Mouse (Mus musculus) MEL (cell line): ENCODE data around the gene Rac2. TPM values are rescaled to one million over a fixed set of nuclear protein-coding genes. Genes with fewer than 3 reads are reported as not detected.

ENCODE experiments used
- DNase-seq: peaks from one replicate; pipeline ENCODE4 v3.0.0; 2011; ENCODE audit warnings: low read depth, low spot score
- H3K27ac ChIP-seq: 2 replicates; pipeline ENCODE4 v1.5.1; 2012; ENCODE audit warnings: low read depth, mild to moderate bottlenecking, control low read depth, low read length, moderate library complexity; ENCODE audit not compliant: control insufficient read depth
- H3K27me3 ChIP-seq, 2 experiments: fragments of 150-350 bp in 1 of 2; sonication (generic) in 1 of 2; 2 replicates each; pipeline ENCODE4 v1.6.1; 2012; ENCODE audit warnings: low read length in 2 of 2, mild to moderate bottlenecking in 2 of 2, improper control_type of control experiment in 1 of 2, moderate library complexity in 1 of 2; ENCODE audit not compliant: insufficient read depth in 2 of 2, control insufficient read depth in 1 of 2
- H3K36me3 ChIP-seq, 2 experiments: 2 replicates each; pipeline ENCODE4 v1.6.1; 2012 to 2014; ENCODE audit warnings: low read length in 2 of 2, improper control_type of control experiment in 1 of 2, inconsistent platforms in 1 of 2, mild to moderate bottlenecking in 1 of 2; ENCODE audit not compliant: insufficient read depth in 2 of 2, control insufficient read depth in 1 of 2
- H3K4me1 ChIP-seq, 2 experiments: fragments of 150-350 bp in 1 of 2; sonication (generic) in 1 of 2; 2 replicates each; pipeline ENCODE4 v1.6.1; 2012; ENCODE audit warnings: low read length in 2 of 2, improper control_type of control experiment in 1 of 2, mild to moderate bottlenecking in 1 of 2; ENCODE audit not compliant: insufficient read depth in 2 of 2, control insufficient read depth in 1 of 2
- H3K4me3 ChIP-seq, 2 experiments: fragments of 150-350 bp in 1 of 2; sonication (generic) in 1 of 2; 2 replicates each; pipeline ENCODE4 v1.5.1; 2012; ENCODE audit warnings: low read depth in 2 of 2, low read length in 2 of 2, mild to moderate bottlenecking in 2 of 2, moderate library complexity in 2 of 2, control low read depth in 1 of 2, improper control_type of control experiment in 1 of 2; ENCODE audit not compliant: control insufficient read depth in 1 of 2, insufficient read depth in 1 of 2
- H3K79me2 ChIP-seq: 2 replicates; pipeline ENCODE4 v1.6.1; 2012; ENCODE audit warnings: mild to moderate bottlenecking, low read length, moderate library complexity; ENCODE audit not compliant: control insufficient read depth, poor library complexity, insufficient read depth
- H3K9ac ChIP-seq: 2 replicates; pipeline ENCODE4 v1.6.1; 2012; ENCODE audit warnings: low read depth, mild to moderate bottlenecking, control low read depth, low read length, moderate library complexity; ENCODE audit not compliant: control insufficient read depth, poor library complexity, severe bottlenecking
- H3K9me3 ChIP-seq: fragments of 150-350 bp; sonication (generic); replicated peaks from 2 replicates; pipeline ENCODE4 v1.6.1; 2012; ENCODE audit warnings: mild to moderate bottlenecking, low read length, improper control_type of control experiment, moderate library complexity; ENCODE audit not compliant: insufficient read depth
- CHD1 ChIP-seq: IDR thresholded peaks from 2 replicates; pipeline ENCODE4 v1.6.1; 2012; ENCODE audit warnings: low read depth, mild to moderate bottlenecking, inconsistent platforms, low read length, improper control_type of control experiment
- CHD2 ChIP-seq: IDR thresholded peaks from 2 replicates; pipeline ENCODE4 v1.6.1; 2011; ENCODE audit warnings: low read length, improper control_type of control experiment
- CTCF ChIP-seq, 3 experiments: IDR thresholded peaks in 2 of 3; conservative IDR thresholded peaks in 1 of 3; 2 replicates each; pipeline ENCODE4 v1.5.1; 2011 to 2012; ENCODE audit warnings: low read length in 3 of 3, low read depth in 2 of 3, mild to moderate bottlenecking in 2 of 3, improper control_type of control experiment in 1 of 3, inconsistent platforms in 1 of 3, mixed read lengths in 1 of 3, moderate library complexity in 1 of 3; ENCODE audit not compliant: control insufficient read depth in 1 of 3, insufficient read depth in 1 of 3, poor library complexity in 1 of 3, severe bottlenecking in 1 of 3
- E2F4 ChIP-seq: IDR thresholded peaks from 2 replicates; pipeline ENCODE4 v1.6.1; 2011; ENCODE audit warnings: low read depth, low read length, improper control_type of control experiment, borderline replicate concordance
- ELF1 ChIP-seq: IDR thresholded peaks from 2 replicates; pipeline ENCODE4 v1.6.1; 2014; ENCODE audit warnings: low read depth, mild to moderate bottlenecking, inconsistent platforms, low read length, improper control_type of control experiment, moderate library complexity
- EP300 ChIP-seq, 2 experiments: IDR thresholded peaks; 2 replicates each; pipeline ENCODE4 v1.6.1; 2011; ENCODE audit warnings: improper control_type of control experiment in 2 of 2, low read length in 2 of 2, low read depth in 1 of 2, mild to moderate bottlenecking in 1 of 2
- ETS1 ChIP-seq: IDR thresholded peaks from 2 replicates; pipeline ENCODE4 v1.6.1; 2012; ENCODE audit warnings: low read depth, mild to moderate bottlenecking, inconsistent platforms, low read length, improper control_type of control experiment, moderate library complexity
- GABPA ChIP-seq: IDR thresholded peaks from 2 replicates; pipeline ENCODE4 v1.6.1; 2012; ENCODE audit warnings: low read depth, mild to moderate bottlenecking, inconsistent platforms, low read length, improper control_type of control experiment, moderate library complexity
- MAX ChIP-seq: IDR thresholded peaks from 2 replicates; pipeline ENCODE4 v1.6.1; 2011; ENCODE audit warnings: low read length, improper control_type of control experiment
- MAZ ChIP-seq: IDR thresholded peaks from 2 replicates; pipeline ENCODE4 v1.6.1; 2012; ENCODE audit warnings: low read depth, mild to moderate bottlenecking, inconsistent platforms, low read length, improper control_type of control experiment
- NRF1 ChIP-seq: IDR thresholded peaks from 2 replicates; pipeline ENCODE4 v1.6.1; 2014; ENCODE audit warnings: low read depth, mild to moderate bottlenecking, inconsistent platforms, low read length, improper control_type of control experiment, moderate library complexity; ENCODE audit not compliant: poor library complexity, insufficient read depth, severe bottlenecking
- POLR2A ChIP-seq, 2 experiments: IDR thresholded peaks; 2 replicates each; pipeline ENCODE4 v1.6.1; 2011 to 2012; ENCODE audit warnings: low read length in 2 of 2, mild to moderate bottlenecking in 2 of 2, control low read depth in 1 of 2, improper control_type of control experiment in 1 of 2, low read depth in 1 of 2, moderate library complexity in 1 of 2; ENCODE audit not compliant: control insufficient read depth in 1 of 2, insufficient read depth in 1 of 2, poor library complexity in 1 of 2
- POLR2AphosphoS2 ChIP-seq: IDR thresholded peaks from 2 replicates; pipeline ENCODE4 v1.6.1; 2011; ENCODE audit warnings: low read length, improper control_type of control experiment
- SIN3A ChIP-seq: IDR thresholded peaks from 2 replicates; pipeline ENCODE4 v1.6.1; 2012; ENCODE audit warnings: low read length, improper control_type of control experiment, inconsistent platforms
- SMC3 ChIP-seq: IDR thresholded peaks from 2 replicates; pipeline ENCODE4 v1.6.1; 2011; ENCODE audit warnings: low read depth, low read length, improper control_type of control experiment
- TAL1 ChIP-seq: IDR thresholded peaks from 2 replicates; pipeline ENCODE4 v1.6.1; 2012; ENCODE audit warnings: mild to moderate bottlenecking, inconsistent platforms, low read length, moderate library complexity, mixed read lengths
- ZC3H11A ChIP-seq: IDR thresholded peaks from 2 replicates; pipeline ENCODE4 v1.6.1; 2012; ENCODE audit warnings: low read depth, mild to moderate bottlenecking, inconsistent platforms, low read length, improper control_type of control experiment
- ZKSCAN1 ChIP-seq: IDR thresholded peaks from 2 replicates; pipeline ENCODE4 v1.6.1; 2012; ENCODE audit warnings: low read depth, mild to moderate bottlenecking, inconsistent platforms, low read length, improper control_type of control experiment, moderate library complexity
- ZMIZ1 ChIP-seq: IDR thresholded peaks from 2 replicates; pipeline ENCODE4 v1.6.1; 2012; ENCODE audit warnings: low read depth, mild to moderate bottlenecking, inconsistent platforms, low read length, improper control_type of control experiment, moderate library complexity
- polyA plus RNA-seq, 2 experiments: library from polyadenylated mRNA; stranded (reverse) in 1 of 2; unstranded in 1 of 2; fragments of >175 nt in 1 of 2; fragments of >200 nt in 1 of 2; gene quantifications; 2 replicates each; pipeline versions ENCODE4 v1.2.1 to v1.2.4; 2012; ENCODE audit warnings: low replicate concordance in 2 of 2, low read depth in 1 of 2; ENCODE audit not compliant: insufficient read length in 2 of 2, insufficient read depth in 1 of 2, missing spikeins in 1 of 2
- total RNA-seq: library from RNA; depleted of rRNA; stranded (reverse); fragments of 300-350 nt; gene quantifications from 2 replicates; pipeline ENCODE4 v1.2.3, GENCODE M21; 2012

Rac2 gene
- total and polyA plus RNA-seq, 3 experiments, result 257 to 881 (median 772) TPM

DNA sequence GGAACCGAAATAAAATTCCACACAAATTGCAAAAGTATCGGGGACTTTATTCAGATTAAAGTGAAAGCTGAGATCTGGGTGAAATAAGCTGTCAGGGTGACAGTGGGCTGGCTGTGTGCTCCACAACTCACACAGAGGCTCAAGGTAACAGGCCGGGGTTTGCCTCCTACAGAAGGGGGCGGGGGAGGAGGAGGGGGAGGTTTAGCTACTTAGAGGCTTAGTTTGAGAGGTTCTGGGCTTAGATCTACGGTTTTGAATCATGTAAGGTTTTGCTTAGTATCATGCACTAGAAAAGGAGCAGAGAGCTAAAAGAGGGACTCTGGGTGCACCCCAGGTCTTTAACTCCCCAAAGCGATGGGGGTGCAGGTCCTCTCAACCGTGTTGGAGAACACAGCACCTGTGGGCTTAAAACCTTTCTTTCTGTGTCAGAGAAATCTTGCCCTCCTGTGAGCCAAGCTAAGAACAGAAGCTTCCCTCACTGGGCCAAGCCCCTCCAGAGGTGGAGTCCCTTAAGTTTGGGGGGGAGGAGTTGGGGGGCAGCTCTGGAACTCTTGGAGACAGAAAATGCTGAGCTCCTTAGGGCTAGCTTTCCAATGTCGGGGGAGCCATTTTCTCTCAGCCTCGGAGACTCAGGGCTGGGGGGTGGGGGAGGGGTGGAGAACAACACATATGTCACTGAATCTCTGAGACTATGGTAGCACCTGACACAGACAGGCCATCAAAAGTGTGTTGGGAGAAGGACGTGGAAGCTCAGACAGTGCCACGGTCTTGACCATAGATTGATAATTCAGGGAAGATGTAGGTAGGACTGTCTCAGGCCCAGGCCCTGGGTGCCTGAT is 13.2 kb downstream of the Rac2 start:
- H3K4me3 ChIP-seq, result no peak overlapping the region
- peaks cover 8 to 22% of the 10 kb centered on the region in 2 experiments; a peak in 3 of 4 replicates for H3K4me1 ChIP-seq
- H3K27ac ChIP-seq, result no peak overlapping the region
- DNase-seq, result no peak
- H3K27me3 ChIP-seq, result no peaks in the 10 kb centered on the region
- H3K9ac ChIP-seq, result no peak overlapping the region
- TF ChIP-seq CHD1 (no peak), EP300 (IDR thresholded peaks at IDR 0.05; ENCODE audit: low read depth in 1 of 2, low read length in 2 of 2) (no peak)
- H3K9me3 ChIP-seq, result no peaks in the 10 kb centered on the region
- peaks cover under 1 to 12% of the 10 kb centered on the region in 2 experiments; a peak in 3 of 4 replicates for H3K36me3 ChIP-seq
- H3K79me2 ChIP-seq, result no peaks in the 10 kb centered on the region; the same call in 1 of the 2 replicates

GRCm38 (mm10) chr15:78557693-78558535 is 14.7 kb downstream of the Rac2 start:
- H3K9ac ChIP-seq, result no peak overlapping the region
- H3K27ac ChIP-seq, result no peak overlapping the region
- H3K79me2 ChIP-seq, result no peaks in the 10 kb centered on the region; the same call in 1 of the 2 replicates
- DNase-seq, result no peak
- no peaks in the 10 kb centered on the region for H3K27me3 ChIP-seq
- TF ChIP-seq EP300 (IDR thresholded peaks at IDR 0.05; ENCODE audit: low read depth in 1 of 2, low read length in 2 of 2) (no peak), SMC3 (no peak), ZMIZ1 (0 out of 2 replicates have a peak, but pooled peaks have one; percentile 15), POLR2AphosphoS2 (peak; percentile 16; the same call in 1 of the 2 replicates)
- H3K4me1 ChIP-seq, result peaks cover 2 to 14% of the 10 kb centered on the region in 2 experiments; a peak in 3 of 4 replicates
- no peak overlapping the region for H3K4me3 ChIP-seq
- no peaks in the 10 kb centered on the region for H3K9me3 ChIP-seq
- peaks cover 0 to 6% of the 10 kb centered on the region in 2 experiments; a peak in 1 of 4 replicates for H3K36me3 ChIP-seq

DNA sequence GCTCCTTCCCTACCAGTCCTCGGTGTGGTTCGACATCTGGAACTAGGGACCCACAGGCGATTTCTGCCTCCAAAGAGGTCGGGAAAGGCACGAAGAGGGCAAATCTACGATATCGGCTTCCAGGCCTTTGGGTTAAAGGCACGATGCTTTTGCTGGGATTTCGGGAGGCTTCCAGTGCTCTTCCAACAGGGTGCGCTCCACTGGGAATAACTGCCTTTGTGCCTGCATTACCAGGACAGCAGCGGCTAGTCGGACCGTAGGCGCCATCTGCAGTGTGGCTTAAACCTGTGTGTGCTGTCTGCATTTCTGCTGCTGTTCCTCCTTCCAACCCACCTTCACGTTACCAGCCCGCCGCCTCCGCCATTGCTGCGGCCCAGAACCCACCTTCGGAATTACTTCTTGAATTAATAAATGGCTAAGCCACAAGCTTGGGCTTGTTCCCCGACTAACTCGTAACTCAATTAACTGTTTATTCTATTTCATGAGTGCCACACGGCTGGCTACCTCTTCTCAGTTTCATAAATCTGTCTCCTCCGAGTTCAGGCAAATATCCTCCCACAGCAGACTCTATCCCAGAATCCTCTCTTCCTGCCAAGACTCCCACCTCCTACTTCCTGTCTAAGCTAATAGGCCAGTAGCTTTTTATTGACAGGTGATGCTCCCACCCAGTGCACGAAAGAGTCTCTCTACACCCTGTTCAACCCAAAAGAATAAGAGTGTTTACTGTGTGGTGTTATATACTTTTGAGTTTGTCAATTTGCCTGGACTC is 17.9 kb downstream of the Rac2 start:
- peak overlapping the region; percentile 34 for H3K27ac ChIP-seq
- H3K9ac ChIP-seq, result peak overlapping the region; percentile 73
- H3K27me3 ChIP-seq, result no peaks in the 10 kb centered on the region
- peaks cover 0 to 6% of the 10 kb centered on the region in 2 experiments; a peak in 1 of 4 replicates for H3K36me3 ChIP-seq
- peak; percentile 90 for DNase-seq
- peaks cover 2 to 14% of the 10 kb centered on the region in 2 experiments; a peak in 3 of 4 replicates for H3K4me1 ChIP-seq
- H3K79me2 ChIP-seq, result no peaks in the 10 kb centered on the region; the same call in 1 of the 2 replicates
- peak overlapping the region; percentile 67 to 96 for H3K4me3 ChIP-seq
- H3K9me3 ChIP-seq, result no peaks in the 10 kb centered on the region; the same call in 1 of the 2 replicates
- TF ChIP-seq ZC3H11A (no peak), CHD2 (peak; percentile 20; the same call in 1 of the 2 replicates), SMC3 (no peak), MAX (no peak), POLR2A (IDR thresholded peaks at IDR 0.05; ENCODE audit: control insufficient read depth in 1 of 2, insufficient read depth in 1 of 2, low read depth in 1 of 2, low read length in 2 of 2, poor library complexity in 1 of 2) (peak; percentile 50 to 92; a peak in 2 of 4 replicates), CTCF (IDR thresholded peaks at IDR 0.05 in 2 of 3, conservative IDR thresholded peaks at IDR 0.05 in 1 of 3; ENCODE audit: control insufficient read depth in 1 of 3, insufficient read depth in 1 of 3, low read depth in 2 of 3, low read length in 3 of 3, poor library complexity in 1 of 3, severe bottlenecking in 1 of 3) (no peak), MAZ (no peak), ZKSCAN1 (no peak), ELF1 (peak; percentile 87), ETS1 (no peak), GABPA (no peak), ZMIZ1 (peak; percentile 67; the same call in 1 of the 2 replicates), E2F4 (no peak), SIN3A (peak; percentile 49; the same call in 1 of the 2 replicates), EP300 (IDR thresholded peaks at IDR 0.05; ENCODE audit: low read depth in 1 of 2, low read length in 2 of 2) (no peak), NRF1 (no peak), TAL1 (no peak), CHD1 (0 out of 2 replicates have a peak, but pooled peaks have one; percentile 13)
